Mouse (Mus musculus) brain, embryonic 14.5 days (tissue): ENCODE results near the gene Bcl3.

Source experiments
- CTCF ChIP-seq: fragments of 200-500 bp; IDR thresholded peaks from 2 replicates; pipeline ENCODE4 v1.5.1; 2012; ENCODE audit warnings: inconsistent platforms, mild to moderate bottlenecking, moderate library complexity, borderline replicate concordance; ENCODE audit not compliant: insufficient read depth, insufficient read length; ENCODE audit errors: extremely low read depth
- POLR2A ChIP-seq: fragments of 200-500 bp; IDR thresholded peaks from 2 replicates; pipeline ENCODE4 v1.6.1; 2012; ENCODE audit warnings: mild to moderate bottlenecking, inconsistent platforms, borderline replicate concordance; ENCODE audit not compliant: poor library complexity, insufficient read depth, insufficient read length, severe bottlenecking; ENCODE audit errors: extremely low read depth

DNA sequence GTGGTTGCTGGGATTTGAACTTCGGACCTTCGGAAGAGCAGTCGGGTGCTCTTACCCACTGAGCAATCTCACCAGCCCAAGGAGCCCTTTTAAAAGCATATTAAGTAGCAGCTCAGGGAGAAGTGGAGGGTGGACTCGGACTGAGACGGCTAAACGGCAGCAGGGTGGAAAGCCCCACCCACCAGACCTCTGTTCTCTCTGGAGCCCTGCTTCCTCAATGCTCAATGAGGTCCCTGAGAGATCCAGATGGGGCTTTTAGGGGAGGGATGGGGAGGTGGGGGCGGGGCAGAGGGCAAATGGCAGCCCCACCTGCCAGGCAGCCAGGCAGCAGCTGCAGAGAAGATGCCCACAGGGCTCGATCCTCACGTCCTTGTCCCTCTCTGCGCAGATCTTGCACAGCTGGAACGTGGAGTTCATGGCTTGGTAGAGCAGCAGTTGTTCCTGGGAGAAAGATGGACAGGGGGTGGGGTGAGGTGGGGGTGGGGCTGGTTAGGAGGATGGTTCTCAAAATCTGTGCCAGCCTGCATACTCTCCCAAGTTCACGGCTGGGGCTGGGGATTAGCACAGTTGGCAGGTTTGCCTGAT lies 36.6 kb downstream of the Bcl3 start:
- TF ChIP-seq CTCF (no peak), POLR2A (no peak)
